Mouse (Mus musculus): ENCODE data around the gene Uxt. TPM values are rescaled to one million over a fixed set of nuclear protein-coding genes. Genes with fewer than 3 reads are reported as not detected.
A peak's percentile ranks its signal among the peaks of the same experiment; 100 is the strongest.

Gene Uxt
- total RNA-seq (2021) = 10 to 100 TPM; 11.7 to 13.4 TPM
- long read RNA-seq, transcript Uxt-202 (7 exons, 875 nt) = major isoform, 7 of 9 reads
- long read RNA-seq, partial matches to known transcripts = 0 of 9 reads
- long read RNA-seq, other reads (novel, unspliced or antisense) = 1 of 9 reads

- peak; percentile 83 to 85 for DNase-seq (ENCODE audit: low spot score in 2 of 2)
Observed at GRCm38 (mm10) chrX:20961477-20962378, at the start of gene Uxt. Gene Uxt (minus strand): TSS chrX:20962017.

- no peak for DNase-seq (ENCODE audit: low spot score in 2 of 2)
Observed at GRCm38 (mm10) chrX:20980901-20981300, 19.1 kb upstream of the Uxt start.

GRCm38 (mm10) chrX:20950191-20950880 lies 11.5 kb downstream of the Uxt start, which contains the start of gene Elk1:
Gene Elk1 (minus strand): TSS chrX:20950608.
- peak; percentile 71 to 72 for DNase-seq (ENCODE audit: low spot score in 2 of 2)

- peak; percentile 61 to 69 for DNase-seq (ENCODE audit: low spot score in 2 of 2)
Observed at GRCm38 (mm10) chrX:20946055-20946454, 15.8 kb downstream of the Uxt start.

GRCm38 (mm10) chrX:20931963-20932362 lies 29.9 kb downstream of the Uxt start:
- no peak for DNase-seq (ENCODE audit: low spot score in 2 of 2)

- DNase-seq (ENCODE audit: low spot score in 2 of 2) = no peak
Observed at GRCm38 (mm10) chrX:20931364-20931763, 30.5 kb downstream of the Uxt start, which contains the start of gene Cfp. Gene Cfp (minus strand): TSS chrX:20931555.

- no peak for DNase-seq (ENCODE audit: low spot score in 2 of 2)
Observed at GRCm38 (mm10) chrX:20929859-20930258, 32.0 kb downstream of the Uxt start.

GRCm38 (mm10) chrX:20924976-20925375 lies 36.8 kb downstream of the Uxt start:
- DNase-seq (ENCODE audit: low spot score in 2 of 2) = no peak

- no peak for DNase-seq (ENCODE audit: low spot score in 2 of 2)
Observed at GRCm38 (mm10) chrX:20923506-20923905, 38.3 kb downstream of the Uxt start.

GRCm38 (mm10) chrX:20921366-20921765 lies 40.5 kb downstream of the Uxt start:
- DNase-seq (ENCODE audit: low spot score in 2 of 2) = no peak

GRCm38 (mm10) chrX:20920844-20921364 lies 40.9 kb downstream of the Uxt start, which contains the start of gene Syn1:
Gene Syn1 (minus strand): TSS chrX:20921004.
- DNase-seq (ENCODE audit: low spot score in 2 of 2) = peak; percentile 74 to 82

- peak; percentile 11 to 29 for DNase-seq (ENCODE audit: low spot score in 2 of 2)
Observed at GRCm38 (mm10) chrX:20920249-20920843, 41.5 kb downstream of the Uxt start.

GRCm38 (mm10) chrX:20915075-20915474 lies 46.7 kb downstream of the Uxt start:
- no peak for DNase-seq (ENCODE audit: low spot score in 2 of 2)

- no peak for DNase-seq (ENCODE audit: low spot score in 2 of 2)
Observed at GRCm38 (mm10) chrX:20913726-20914125, 48.1 kb downstream of the Uxt start.

- DNase-seq (ENCODE audit: low spot score in 2 of 2) = no peak
Observed at GRCm38 (mm10) chrX:20910074-20910473, 51.7 kb downstream of the Uxt start.

Other genes with a start within 250 kb of the Uxt start
- 100 to 1,000 TPM; 191 to 196 TPM for gene Araf, start 164.2 kb downstream of the Uxt start, total RNA-seq (2021)
- gene Timp1, start 91.9 kb downstream of the Uxt start, total RNA-seq (2021) = 1 to 10 TPM in 1 of 2 experiments, under 1 TPM in 1; 0.56 to 1.1 TPM
- 100 to 1,000 TPM; 407 to 465 TPM for gene Syn1, start 41.0 kb downstream of the Uxt start, total RNA-seq (2021)
- gene Cfp, start 30.5 kb downstream of the Uxt start, total RNA-seq (2021) = 10 to 100 TPM; 11.5 to 12.0 TPM
- gene Elk1, start 11.4 kb downstream of the Uxt start, total RNA-seq (2021) = 10 to 100 TPM; 34.6 to 35.7 TPM
- 1 to 10 TPM; 8.3 to 9.3 TPM for gene Zfp182, start 100.3 kb upstream of the Uxt start, total RNA-seq (2021)
- not detected for gene Spaca5, start 106.4 kb upstream of the Uxt start, total RNA-seq (2021)
- gene Zfp300, start 127.5 kb upstream of the Uxt start, total RNA-seq (2021) = 1 to 10 TPM; 4.0 to 4.4 TPM
- gene Ssxa1, start 153.8 kb upstream of the Uxt start, total RNA-seq (2021) = not detected
- gene Gm21876, start 213.6 kb upstream of the Uxt start, total RNA-seq (2021) = not detected